Mouse (Mus musculus) midbrain, embryonic 15.5 days (tissue): Measurements from ENCODE around the gene Zfp777. TPM values are rescaled to one million over a fixed set of nuclear protein-coding genes. Genes with fewer than 3 reads are reported as not detected.

Experiments used
- ATAC-seq: fragments of 200-750 bp; cut with Nextera tagmentation; replicated peaks from 2 replicates; pipeline ENCODE4 v1.8.0; 2017; ENCODE audit warnings: moderate TSS enrichment
- H3K27ac ChIP-seq: fragments of 300-500 bp; sonication (generic); 2 replicates; pipeline ENCODE4 v1.5.1; 2015; ENCODE audit warnings: mild to moderate bottlenecking, inconsistent platforms
- H3K27me3 ChIP-seq: fragments of 300-500 bp; sonication (generic); replicated peaks from 2 replicates; pipeline ENCODE4 v1.6.1; 2015; ENCODE audit warnings: inconsistent platforms
- H3K36me3 ChIP-seq: fragments of 300-500 bp; sonication (generic); replicated peaks from 2 replicates; pipeline ENCODE4 v1.6.1; 2015; ENCODE audit warnings: inconsistent platforms
- H3K4me1 ChIP-seq: fragments of 300-500 bp; sonication (generic); 2 replicates; pipeline ENCODE4 v1.6.1; 2015; ENCODE audit warnings: inconsistent platforms
- H3K4me2 ChIP-seq: fragments of 300-500 bp; sonication (generic); 2 replicates; pipeline ENCODE4 v1.6.1; 2015; ENCODE audit warnings: inconsistent platforms, mild to moderate bottlenecking, moderate library complexity
- H3K4me3 ChIP-seq: fragments of 300-500 bp; sonication (generic); 2 replicates; pipeline ENCODE4 v1.5.1; 2015; ENCODE audit warnings: mild to moderate bottlenecking, inconsistent platforms
- H3K9ac ChIP-seq: fragments of 300-500 bp; sonication (generic); 2 replicates; pipeline ENCODE4 v1.6.1; 2015; ENCODE audit warnings: mild to moderate bottlenecking, inconsistent platforms
- H3K9me3 ChIP-seq: fragments of 300-500 bp; sonication (generic); 2 replicates; pipeline ENCODE4 v1.6.1; 2016; ENCODE audit warnings: inconsistent platforms
- WGBS: fragments of 180-500 bp; shearing (Covaris S2); methylation state at CpG from one replicate; pipeline ENCODE4 v1.1.7; 2015; ENCODE audit warnings: mixed read lengths; 5-methylcytosine and 5-hydroxymethylcytosine counted together
- polyA plus RNA-seq: library from polyadenylated mRNA; unstranded; fragments of >200 nt; fragmentation: Nextera tagmentation; extraction: Ambion mirVana; gene quantifications from 2 replicates; pipeline ENCODE4 v1.2.1, GENCODE M21; 2015

Gene Zfp777
- 13.9 and 15.1 TPM in 2 replicates for polyA plus RNA-seq

DNA sequence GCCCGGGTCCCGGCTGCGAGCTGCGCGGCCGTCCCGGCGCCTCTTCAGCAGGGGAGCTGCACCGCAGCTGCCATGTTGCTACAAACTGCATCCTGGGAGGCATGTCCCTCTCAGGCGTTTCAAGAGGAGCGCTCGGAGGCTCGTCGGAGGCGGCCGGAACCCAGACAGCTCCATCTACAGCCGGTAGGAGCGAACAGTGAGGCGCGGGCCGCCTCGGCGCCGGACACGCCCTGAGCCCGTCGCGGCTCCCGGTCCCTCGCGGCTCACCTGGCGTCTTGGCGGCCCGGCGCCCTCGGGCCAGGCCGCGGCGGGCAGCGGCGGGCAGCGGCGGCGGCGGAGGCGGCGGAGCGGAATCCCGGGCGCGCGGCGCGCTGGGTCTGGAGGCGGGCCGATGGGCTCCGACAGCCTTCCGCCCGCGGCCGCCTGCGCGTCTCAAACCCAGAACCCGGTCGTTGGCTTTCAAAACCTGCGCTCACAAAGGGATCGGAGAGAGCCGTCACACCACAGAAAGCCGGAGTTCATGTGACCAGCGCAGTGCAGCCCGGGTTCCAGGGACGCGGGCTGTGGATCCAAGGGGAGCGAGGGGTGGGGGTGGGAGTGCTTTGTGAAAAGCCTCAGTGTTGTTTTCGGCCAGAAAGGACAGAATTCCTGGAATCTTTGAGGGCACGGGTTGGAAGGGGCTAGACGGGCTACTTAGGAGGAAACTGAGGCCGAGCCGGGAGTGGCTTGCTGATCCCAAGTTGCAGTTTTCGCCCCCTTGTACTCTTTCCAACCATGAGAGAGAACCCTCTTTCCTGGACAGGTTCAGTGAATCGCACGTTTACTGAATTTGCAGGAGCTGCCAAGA, at the start of gene Zfp777:
Gene Zfp777, minus strand, starts transcription at position 486 of the 847 bp plus-strand sequence.
- no peaks in the 10 kb centered on the region; the same call in 1 of the 2 replicates for H3K36me3 ChIP-seq
- H3K4me2 ChIP-seq, result peak within 1 kb of the TSS; percentile 87
- peak within 1 kb of the TSS; percentile 85 for H3K9ac ChIP-seq
- peak; percentile 92 for ATAC-seq
- peaks cover 22% of the 10 kb centered on the region for H3K4me1 ChIP-seq
- peak within 1 kb of the TSS; percentile 90 for H3K27ac ChIP-seq
- H3K9me3 ChIP-seq, result no peaks in the 10 kb centered on the region
- H3K4me3 ChIP-seq, result peak within 1 kb of the TSS; percentile 88
- H3K27me3 ChIP-seq, result no peaks in the 10 kb centered on the region
- WGBS, result 1% methylated on average over 81 of the region's 82 CpGs

DNA sequence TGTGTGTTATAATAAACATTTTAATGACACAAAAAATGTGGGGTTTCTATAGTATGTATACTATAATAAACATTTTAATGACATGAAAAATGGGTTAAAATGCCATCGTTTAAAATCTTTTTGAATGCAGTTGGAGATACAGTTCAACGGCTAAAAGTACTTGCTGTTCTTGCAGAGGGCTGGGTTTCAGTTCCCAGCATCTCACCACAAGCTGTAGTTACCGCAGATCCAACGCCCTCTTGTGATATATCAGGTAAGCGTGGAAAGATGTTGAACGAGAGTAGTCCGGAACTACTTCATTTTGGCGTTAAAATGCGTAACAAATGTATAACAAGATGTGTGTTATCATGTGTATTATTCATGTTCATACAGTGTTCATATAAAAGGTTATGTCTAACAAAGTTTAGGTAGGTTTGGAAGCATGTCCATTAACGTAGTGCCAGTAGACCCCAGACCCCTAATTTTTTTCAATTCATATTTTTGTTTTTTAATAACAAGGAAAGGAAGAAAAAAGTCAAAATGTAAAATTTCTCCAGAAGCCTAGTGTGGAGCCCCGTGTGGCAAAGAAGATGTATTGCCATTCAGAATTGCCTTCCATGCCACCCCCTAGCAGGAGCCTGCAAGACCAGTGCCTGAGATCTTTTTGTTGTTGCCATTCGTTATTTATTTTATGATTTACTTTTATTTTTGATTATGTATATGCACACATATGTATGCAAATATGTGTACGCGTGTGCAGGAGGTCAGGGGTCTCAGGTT, 38.4 kb upstream of the Zfp777 start:
- no peak overlapping the region for H3K27ac ChIP-seq
- H3K27me3 ChIP-seq, result no peaks in the 10 kb centered on the region
- H3K4me2 ChIP-seq, result peak overlapping the region; percentile 76
- H3K9me3 ChIP-seq, result no peaks in the 10 kb centered on the region
- peaks cover 16% of the 10 kb centered on the region for H3K4me1 ChIP-seq
- H3K4me3 ChIP-seq, result peak overlapping the region; percentile 79
- WGBS, result 38% methylated on average over 14 of the region's 14 CpGs
- peak; percentile 23 for ATAC-seq
- H3K36me3 ChIP-seq, result peaks cover 9% of the 10 kb centered on the region
- H3K9ac ChIP-seq, result no peak overlapping the region

- WGBS, result under 1% methylated on average over 51 of the region's 53 CpGs
- Histone ChIP-seq H3K4me1 (peaks cover 16% of the 10 kb centered on the region), H3K27ac (peak within 1 kb of the TSS; percentile 92), H3K4me3 (peak within 1 kb of the TSS; percentile 79), H3K4me2 (peak within 1 kb of the TSS; percentile 76), H3K9ac (peak within 1 kb of the TSS; percentile 93), H3K36me3 (peaks cover 16% of the 10 kb centered on the region), H3K27me3 (no peaks in the 10 kb centered on the region), H3K9me3 (no peaks in the 10 kb centered on the region)
- ATAC-seq, result peak; percentile 95
Observed at GRCm38 (mm10) chr6:48086471-48086878, 37.8 kb upstream of the Zfp777 start, which contains the start of gene Zfp746. TSS of gene Zfp746 (minus strand) at chr6:48086593.

DNA sequence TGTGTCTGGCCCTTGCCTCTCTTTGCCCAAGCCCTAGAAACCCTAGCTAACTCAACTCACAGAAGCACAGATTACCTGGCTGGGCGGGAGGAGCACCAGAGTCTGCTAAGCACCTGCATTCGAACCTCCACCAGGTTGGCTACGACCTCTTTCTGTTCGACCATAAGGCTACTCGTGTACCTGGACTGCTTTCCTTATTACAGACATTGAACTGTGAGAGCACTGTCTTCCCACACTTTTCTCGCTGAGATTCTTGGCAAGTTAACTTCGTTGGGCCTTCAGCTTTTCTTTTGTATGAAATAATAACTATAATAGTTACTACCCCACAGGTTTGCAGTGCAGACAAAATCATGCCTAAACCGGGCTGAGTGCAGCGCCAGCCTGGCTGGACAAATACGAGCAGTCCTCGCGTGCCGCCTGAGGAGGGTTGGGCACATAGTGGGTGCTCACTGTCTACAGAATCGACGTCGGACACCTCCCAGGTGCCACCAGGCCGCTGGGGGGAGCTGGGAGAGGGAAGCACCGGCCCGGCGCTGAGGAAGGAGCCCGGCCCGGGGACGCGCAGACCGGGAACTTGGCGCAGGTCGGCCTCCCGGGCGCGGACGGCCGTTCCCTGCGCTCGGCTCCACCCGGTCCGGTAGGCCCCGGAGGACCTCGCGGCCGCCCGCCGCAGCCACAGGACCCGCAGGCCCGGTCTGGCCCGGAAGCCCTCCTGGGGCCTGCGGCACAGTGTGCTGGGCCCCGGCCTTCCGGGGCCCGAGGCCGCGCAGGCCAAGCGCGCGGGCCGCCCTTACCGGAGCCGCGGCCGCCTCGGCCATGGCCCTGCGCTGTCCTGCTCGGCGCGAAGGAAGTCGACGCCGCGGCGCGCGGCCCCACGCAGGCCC, 37.1 kb upstream of the Zfp777 start:
- Histone ChIP-seq H3K4me1 (peaks cover 16% of the 10 kb centered on the region), H3K9ac (peak overlapping the region; percentile 93), H3K9me3 (no peaks in the 10 kb centered on the region), H3K4me2 (peak overlapping the region; percentile 76), H3K27me3 (no peaks in the 10 kb centered on the region), H3K27ac (peak overlapping the region; percentile 92), H3K36me3 (peaks cover 23% of the 10 kb centered on the region), H3K4me3 (peak overlapping the region; percentile 79)
- 3% methylated on average over 54 of the region's 72 CpGs for WGBS
- ATAC-seq, result peak; percentile 89

DNA sequence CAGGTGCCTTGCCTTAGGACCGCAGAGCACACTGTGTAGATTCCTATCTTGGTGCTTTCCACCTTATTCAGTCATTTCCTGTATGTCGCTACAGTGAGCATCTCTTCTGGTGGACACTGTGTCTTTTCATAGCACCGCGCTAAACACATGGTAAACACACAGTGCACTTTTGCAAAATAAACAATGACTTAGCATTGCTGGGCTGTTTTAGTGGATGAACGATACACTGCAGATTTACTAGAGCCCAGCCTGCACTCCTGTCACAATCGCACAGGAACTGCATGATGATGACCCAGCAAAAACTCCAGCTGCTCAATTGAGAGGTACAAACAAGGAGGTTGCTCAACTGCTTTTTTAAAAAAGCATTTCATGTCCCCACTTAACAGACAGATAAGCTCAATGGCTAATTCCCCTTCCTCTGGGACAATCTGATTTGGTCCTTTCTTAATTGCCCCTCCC, 35.1 kb upstream of the Zfp777 start:
- Histone ChIP-seq H3K27me3 (no peaks in the 10 kb centered on the region), H3K9me3 (no peaks in the 10 kb centered on the region), H3K4me3 (no peak overlapping the region), H3K36me3 (peaks cover 34% of the 10 kb centered on the region), H3K27ac (no peak overlapping the region), H3K4me2 (no peak overlapping the region), H3K4me1 (peaks cover 16% of the 10 kb centered on the region), H3K9ac (no peak overlapping the region)
- WGBS, result 95% methylated on average over 6 of the region's 6 CpGs
- ATAC-seq, result no peak

DNA sequence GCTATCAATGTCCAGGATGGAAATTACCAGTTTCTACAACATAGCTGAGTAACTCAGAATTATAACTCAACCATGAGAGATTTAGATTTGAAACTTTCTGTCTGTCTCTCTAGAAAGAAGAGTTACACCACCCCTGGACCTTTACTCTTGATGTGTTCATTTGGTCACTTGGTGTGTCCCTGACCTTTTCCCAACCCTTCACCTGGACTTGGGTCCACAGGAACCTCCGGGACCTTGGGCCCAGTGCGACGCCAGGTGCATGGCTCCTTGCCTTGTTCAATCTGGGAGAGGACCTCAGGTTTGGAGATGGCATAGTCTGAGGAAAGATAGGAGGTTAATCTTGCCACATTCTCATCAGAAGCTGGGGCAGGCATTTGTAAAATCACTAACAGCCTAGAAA, 33.2 kb upstream of the Zfp777 start:
- WGBS, result 98% methylated on average over 3 of the region's 3 CpGs
- peaks cover 47% of the 10 kb centered on the region for H3K36me3 ChIP-seq
- H3K27ac ChIP-seq, result no peak overlapping the region
- H3K27me3 ChIP-seq, result no peaks in the 10 kb centered on the region
- ATAC-seq, result no peak
- H3K4me3 ChIP-seq, result no peak overlapping the region
- H3K4me1 ChIP-seq, result peaks cover 16% of the 10 kb centered on the region
- no peaks in the 10 kb centered on the region for H3K9me3 ChIP-seq
- H3K4me2 ChIP-seq, result no peak overlapping the region
- no peak overlapping the region for H3K9ac ChIP-seq

DNA sequence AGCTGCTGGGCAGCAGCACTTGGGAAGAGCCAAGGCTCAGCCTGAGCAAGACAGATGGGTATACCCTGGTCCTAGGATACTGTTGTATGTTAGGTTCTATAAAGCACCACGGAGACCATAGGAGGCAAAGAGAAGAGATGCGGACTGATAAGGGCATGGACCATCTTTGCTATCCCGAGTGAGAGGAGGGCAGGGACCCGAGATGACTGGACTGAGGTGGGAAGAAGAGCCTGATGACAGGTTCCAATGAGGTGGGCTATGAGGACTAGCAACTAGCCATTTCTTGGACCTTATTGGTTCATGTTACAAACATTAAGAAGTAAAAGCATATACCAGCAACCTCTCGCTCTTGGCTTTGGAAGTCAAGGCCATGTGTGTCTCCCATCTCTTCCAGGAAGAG, 32.3 kb upstream of the Zfp777 start:
- Histone ChIP-seq H3K9ac (no peak overlapping the region), H3K27me3 (no peaks in the 10 kb centered on the region), H3K4me2 (no peak overlapping the region), H3K4me1 (peaks cover 16% of the 10 kb centered on the region), H3K4me3 (no peak overlapping the region), H3K9me3 (no peaks in the 10 kb centered on the region), H3K27ac (no peak overlapping the region), H3K36me3 (peaks cover 47% of the 10 kb centered on the region)
- no peak for ATAC-seq
- 96% methylated on average over 5 of the region's 5 CpGs for WGBS

DNA sequence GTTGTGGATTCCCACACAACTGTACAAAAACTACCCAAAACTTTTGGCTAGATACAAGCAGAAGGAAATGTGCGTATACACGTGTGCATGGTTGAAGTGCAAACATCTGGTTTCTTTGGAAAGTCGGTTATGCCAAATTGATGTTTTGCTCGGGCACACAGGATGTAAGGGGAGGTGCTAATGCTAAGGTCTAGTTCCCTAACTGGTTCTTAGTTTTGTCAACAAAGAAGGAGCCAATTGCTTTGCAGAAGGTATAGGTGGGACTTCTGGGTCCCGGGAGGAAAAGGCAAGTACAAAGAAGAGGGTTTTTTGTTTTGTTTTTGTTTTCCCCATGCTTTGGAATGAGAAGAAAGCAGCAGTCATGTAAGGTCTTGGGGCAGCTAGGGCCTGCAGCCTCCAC, 24.6 kb upstream of the Zfp777 start:
- H3K4me2 ChIP-seq, result no peak overlapping the region
- no peak for ATAC-seq
- peaks cover 18% of the 10 kb centered on the region; the same call in 1 of the 2 replicates for H3K36me3 ChIP-seq
- H3K9me3 ChIP-seq, result no peaks in the 10 kb centered on the region
- no peak overlapping the region for H3K9ac ChIP-seq
- no peaks in the 10 kb centered on the region for H3K27me3 ChIP-seq
- no peak overlapping the region for H3K4me3 ChIP-seq
- H3K4me1 ChIP-seq, result no peaks in the 10 kb centered on the region
- 82% methylated on average over 5 of the region's 5 CpGs for WGBS
- H3K27ac ChIP-seq, result no peak overlapping the region

DNA sequence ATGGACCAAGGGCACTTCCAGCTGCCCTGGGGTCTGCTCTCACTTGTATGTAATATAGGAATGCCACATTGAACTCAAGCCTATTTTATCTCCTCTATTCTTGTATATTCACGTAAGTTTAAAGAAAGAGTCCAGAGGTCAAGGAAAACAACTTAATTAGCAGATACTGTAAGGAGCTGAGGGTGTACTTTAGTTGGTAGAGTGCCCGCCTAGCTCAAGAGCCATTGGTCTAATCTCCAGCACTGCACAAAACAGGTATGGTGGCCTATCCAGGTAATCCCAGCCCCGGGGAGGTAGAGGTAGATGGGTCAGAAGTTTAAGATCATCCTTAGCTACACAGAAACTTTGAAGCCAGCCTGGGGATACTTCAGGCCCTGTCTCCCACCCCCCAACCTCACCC, 18.8 kb upstream of the Zfp777 start:
- Histone ChIP-seq H3K9ac (no peak overlapping the region), H3K27me3 (no peaks in the 10 kb centered on the region), H3K9me3 (no peaks in the 10 kb centered on the region), H3K4me1 (no peaks in the 10 kb centered on the region), H3K27ac (no peak overlapping the region), H3K4me2 (no peak overlapping the region), H3K4me3 (no peak overlapping the region), H3K36me3 (peaks cover 30% of the 10 kb centered on the region)
- WGBS, result 94% methylated on average over 3 of the region's 3 CpGs
- ATAC-seq, result no peak

GRCm38 (mm10) chr6:48065587-48066075, 16.9 kb upstream of the Zfp777 start:
- H3K36me3 ChIP-seq, result peaks cover 31% of the 10 kb centered on the region
- ATAC-seq, result no peak
- H3K9ac ChIP-seq, result no peak overlapping the region
- H3K4me3 ChIP-seq, result no peak overlapping the region
- no peaks in the 10 kb centered on the region for H3K4me1 ChIP-seq
- no peak overlapping the region for H3K27ac ChIP-seq
- H3K4me2 ChIP-seq, result no peak overlapping the region
- 97% methylated on average over 6 of the region's 6 CpGs for WGBS
- no peaks in the 10 kb centered on the region for H3K27me3 ChIP-seq
- H3K9me3 ChIP-seq, result no peaks in the 10 kb centered on the region

DNA sequence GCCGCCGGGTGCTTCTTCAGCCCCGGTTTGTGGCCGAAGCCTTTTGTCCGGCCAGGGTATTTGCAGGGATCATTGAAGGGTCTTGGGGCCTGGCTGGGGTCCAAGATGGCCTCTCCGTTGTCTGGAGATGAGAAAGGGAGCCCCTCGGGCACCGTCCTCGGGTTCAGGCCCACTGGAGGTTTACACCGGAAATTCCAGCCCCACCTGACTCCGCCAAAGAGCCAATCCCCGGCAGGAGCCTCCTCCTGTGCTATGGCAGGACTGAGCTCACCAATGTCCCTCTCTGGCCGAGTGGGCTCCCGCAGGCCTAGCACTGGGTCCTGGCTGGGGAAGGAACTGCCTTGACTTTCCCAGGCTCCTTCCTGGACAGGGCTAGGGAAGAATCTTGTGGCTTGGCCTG, 15.7 kb upstream of the Zfp777 start:
- ATAC-seq, result no peak
- 93% methylated on average over 14 of the region's 14 CpGs for WGBS
- Histone ChIP-seq H3K27me3 (no peaks in the 10 kb centered on the region), H3K36me3 (peaks cover 31% of the 10 kb centered on the region), H3K4me1 (no peaks in the 10 kb centered on the region), H3K4me2 (no peak overlapping the region), H3K9me3 (no peaks in the 10 kb centered on the region), H3K9ac (no peak overlapping the region), H3K27ac (no peak overlapping the region), H3K4me3 (no peak overlapping the region)
